Mouse (Mus musculus) 3134 (cell line): ENCODE measurements at regions not wholly inside any gene's neighbourhood (a gene's known extent, or its start where the extent isn't known, plus 50 kb on each side); places are given as distances from the start of the nearest gene placed in this dataset.

Experiments used
- DNase-seq: peaks from one replicate; pipeline ENCODE4 v3.0.0-alpha.2; 2011; ENCODE audit warnings: low spot score; ENCODE audit not compliant: insufficient read length; ENCODE audit errors: extremely low read depth

GRCm38 (mm10) chr11:45058658-45059057 lies 441.5 kb downstream of the Ebf1 start:
- no peak for DNase-seq

GRCm38 (mm10) chr11:45066592-45066991 lies 449.5 kb downstream of the Ebf1 start:
- DNase-seq = no peak

GRCm38 (mm10) chr11:45070280-45070679 lies 453.2 kb downstream of the Ebf1 start:
- DNase-seq = no peak

GRCm38 (mm10) chr11:45071195-45071594 lies 454.1 kb downstream of the Ebf1 start:
- no peak for DNase-seq

GRCm38 (mm10) chr11:45084506-45085037 lies 467.5 kb downstream of the Ebf1 start:
- no peak for DNase-seq

- DNase-seq = no peak
These were observed 468.0 kb downstream of the Ebf1 start for GRCm38 (mm10) chr11:45085145-45085544.

- no peak for DNase-seq
These were observed 470.2 kb downstream of the Ebf1 start for GRCm38 (mm10) chr11:45087186-45087915.

GRCm38 (mm10) chr11:45088286-45088685 lies 471.2 kb downstream of the Ebf1 start:
- DNase-seq = no peak

- DNase-seq = no peak
These were observed 472.4 kb downstream of the Ebf1 start for GRCm38 (mm10) chr11:45089561-45089960.

- DNase-seq = peak; percentile 16
These were observed 486.6 kb downstream of the Ebf1 start for GRCm38 (mm10) chr11:45103498-45104336.

GRCm38 (mm10) chr11:45116702-45117101 lies 499.6 kb downstream of the Ebf1 start:
- DNase-seq = no peak

GRCm38 (mm10) chr11:45123276-45123675 lies 506.2 kb downstream of the Ebf1 start:
- DNase-seq = no peak

- DNase-seq = no peak
These were observed 519.7 kb downstream of the Ebf1 start for GRCm38 (mm10) chr11:45136781-45137180.

- no peak for DNase-seq
These were observed 521.3 kb downstream of the Ebf1 start for GRCm38 (mm10) chr11:45138351-45138975.

GRCm38 (mm10) chr11:45140490-45140889 lies 523.4 kb downstream of the Ebf1 start:
- no peak for DNase-seq

GRCm38 (mm10) chr11:45154070-45154469 lies 537.0 kb downstream of the Ebf1 start:
- DNase-seq = no peak

- DNase-seq = no peak
These were observed 537.4 kb downstream of the Ebf1 start for GRCm38 (mm10) chr11:45154497-45154896.

GRCm38 (mm10) chr11:45155782-45156181 lies 538.7 kb downstream of the Ebf1 start:
- no peak for DNase-seq

- DNase-seq = no peak
These were observed 541.2 kb downstream of the Ebf1 start for GRCm38 (mm10) chr11:45158282-45158681.

GRCm38 (mm10) chr11:45160871-45161270 lies 543.8 kb downstream of the Ebf1 start:
- no peak for DNase-seq

GRCm38 (mm10) chr11:45173546-45173945 lies 556.4 kb downstream of the Ebf1 start:
- no peak for DNase-seq
